Mouse (Mus musculus) stomach, postnatal 0 days (tissue): ENCODE results near the gene Hmgb3.

Source experiments
- CTCF ChIP-seq: IDR thresholded peaks from 2 replicates; pipeline ENCODE4 v1.5.1; 2016; ENCODE audit warnings: antibody characterized with exemption, low read depth, mild to moderate bottlenecking, moderate library complexity
- EP300 ChIP-seq: optimal IDR thresholded peaks from 2 replicates; pipeline ENCODE3; 2016; ENCODE audit warnings: antibody characterized with exemption

- TF ChIP-seq CTCF: no peak
- TF ChIP-seq EP300: no peak
Measured at GRCm38 (mm10) chrX:71522889-71523288, 32.8 kb upstream of the Hmgb3 start.
